Mouse (Mus musculus): Measurements from ENCODE around the gene Fam189a1. TPM values are rescaled to one million over a fixed set of nuclear protein-coding genes. Genes with fewer than 3 reads are reported as not detected.
A peak's percentile ranks its signal among the peaks of the same experiment; 100 is the strongest.

The Fam189a1 gene
- total RNA-seq, 2 experiments from 2014 or later, result 51.4 to 54.8 TPM

GRCm38 (mm10) chr7:64889919-64890318 lies 266.5 kb downstream of the Fam189a1 start:
- no peak for DNase-seq (ENCODE audit: low spot score in 2 of 2)

GRCm38 (mm10) chr7:64884187-64884862 lies 272.0 kb downstream of the Fam189a1 start:
- no peak for DNase-seq (ENCODE audit: low spot score in 2 of 2)

- DNase-seq (ENCODE audit: low spot score in 2 of 2), result no peak
Observed at GRCm38 (mm10) chr7:64882243-64882642, 274.1 kb downstream of the Fam189a1 start.

- DNase-seq (ENCODE audit: low spot score in 2 of 2), result no peak
Observed at GRCm38 (mm10) chr7:64881387-64881786, 275.0 kb downstream of the Fam189a1 start.

GRCm38 (mm10) chr7:64880415-64880814 lies 276.0 kb downstream of the Fam189a1 start:
- DNase-seq (ENCODE audit: low spot score in 2 of 2), result no peak

- DNase-seq (ENCODE audit: low spot score in 2 of 2), result peak; percentile 42 to 44
Observed at GRCm38 (mm10) chr7:64874941-64875340, 281.4 kb downstream of the Fam189a1 start.

GRCm38 (mm10) chr7:64873266-64873665 lies 283.1 kb downstream of the Fam189a1 start:
- DNase-seq (ENCODE audit: low spot score in 2 of 2), result no peak

- DNase-seq (ENCODE audit: low spot score in 2 of 2), result peak; percentile 98
Observed at GRCm38 (mm10) chr7:64872743-64873241, 283.6 kb downstream of the Fam189a1 start, which contains the start of gene Nsmce3. Gene Nsmce3, minus strand, starts transcription at chr7:64872997.

- no peak for DNase-seq (ENCODE audit: low spot score in 2 of 2)
Observed at GRCm38 (mm10) chr7:64871987-64872742, 284.2 kb downstream of the Fam189a1 start.

- DNase-seq (ENCODE audit: low spot score in 2 of 2), result no peak
Observed at GRCm38 (mm10) chr7:64869549-64870065, 286.8 kb downstream of the Fam189a1 start.

- no peak for DNase-seq (ENCODE audit: low spot score in 2 of 2)
Observed at GRCm38 (mm10) chr7:64863538-64863937, 292.8 kb downstream of the Fam189a1 start.

- no peak for DNase-seq (ENCODE audit: low spot score in 2 of 2)
Observed at GRCm38 (mm10) chr7:64862978-64863377, 293.4 kb downstream of the Fam189a1 start.

GRCm38 (mm10) chr7:64856526-64857082 lies 299.8 kb downstream of the Fam189a1 start:
- no peak for DNase-seq (ENCODE audit: low spot score in 2 of 2)

GRCm38 (mm10) chr7:64855976-64856375 lies 300.4 kb downstream of the Fam189a1 start:
- DNase-seq (ENCODE audit: low spot score in 2 of 2), result no peak

GRCm38 (mm10) chr7:64855389-64855927 lies 300.9 kb downstream of the Fam189a1 start:
- DNase-seq (ENCODE audit: low spot score in 2 of 2), result no peak

GRCm38 (mm10) chr7:64850791-64851190 lies 305.6 kb downstream of the Fam189a1 start:
- no peak for DNase-seq (ENCODE audit: low spot score in 2 of 2)

GRCm38 (mm10) chr7:64847366-64847899 lies 308.9 kb downstream of the Fam189a1 start:
- DNase-seq (ENCODE audit: low spot score in 2 of 2), result no peak

GRCm38 (mm10) chr7:64846061-64846460 lies 310.3 kb downstream of the Fam189a1 start:
- DNase-seq (ENCODE audit: low spot score in 2 of 2), result no peak

- no peak for DNase-seq (ENCODE audit: low spot score in 2 of 2)
Observed at GRCm38 (mm10) chr7:64840946-64841659, 315.3 kb downstream of the Fam189a1 start.

- DNase-seq (ENCODE audit: low spot score in 2 of 2), result no peak
Observed at GRCm38 (mm10) chr7:64840576-64840895, 315.8 kb downstream of the Fam189a1 start.
